Mouse (Mus musculus) left cerebral cortex, postnatal 14 days (tissue): ENCODE data around the gene Pds5a. TPM values are rescaled to one million over a fixed set of nuclear protein-coding genes. Genes with fewer than 3 reads are reported as not detected.
A peak's percentile ranks its signal among the peaks of the same experiment; 100 is the strongest.
"Not testable (repeated sequence)": the region's sequence is repeated elsewhere in the genome, so short reads cannot be mapped to it uniquely, and the experiment has no call there.

ENCODE experiments used
- DNase-seq, 2 experiments: peaks; one replicate each; pipeline ENCODE4 v3.0.0; 2021 to 2022; ENCODE audit warnings: low spot score in 2 of 2, mixed read lengths in 1 of 2
- intact Hi-C: fragments of 180-260 bp; cut with DNase I; formaldehyde crosslinking; loops from one replicate; pipeline ENCODE4 v1.15.1; 2025
- long read RNA-seq, 2 experiments: library from polyadenylated mRNA; stranded (forward); transcript quantifications; one replicate each; pipeline ENCODE4 v2.0.0; 2021
- total RNA-seq, 2 experiments: library from RNA; stranded (reverse); gene quantifications; 2 replicates each; pipeline ENCODE4 v1.2.3; 2021

The Pds5a gene
- 10 to 100 TPM; 67.8 to 68.9 TPM for total RNA-seq
- long read RNA-seq, experiment 1, partial matches to known transcripts, result 3 of 6 reads
- long read RNA-seq, experiment 1, other reads (novel, unspliced or antisense), result 3 of 6 reads
- long read RNA-seq, experiment 2, full-length matches to known transcripts, result 3 of 7 reads
- long read RNA-seq, experiment 2, partial matches to known transcripts, result 2 of 7 reads
- long read RNA-seq, experiment 2, other reads (novel, unspliced or antisense), result 2 of 7 reads

DNA sequence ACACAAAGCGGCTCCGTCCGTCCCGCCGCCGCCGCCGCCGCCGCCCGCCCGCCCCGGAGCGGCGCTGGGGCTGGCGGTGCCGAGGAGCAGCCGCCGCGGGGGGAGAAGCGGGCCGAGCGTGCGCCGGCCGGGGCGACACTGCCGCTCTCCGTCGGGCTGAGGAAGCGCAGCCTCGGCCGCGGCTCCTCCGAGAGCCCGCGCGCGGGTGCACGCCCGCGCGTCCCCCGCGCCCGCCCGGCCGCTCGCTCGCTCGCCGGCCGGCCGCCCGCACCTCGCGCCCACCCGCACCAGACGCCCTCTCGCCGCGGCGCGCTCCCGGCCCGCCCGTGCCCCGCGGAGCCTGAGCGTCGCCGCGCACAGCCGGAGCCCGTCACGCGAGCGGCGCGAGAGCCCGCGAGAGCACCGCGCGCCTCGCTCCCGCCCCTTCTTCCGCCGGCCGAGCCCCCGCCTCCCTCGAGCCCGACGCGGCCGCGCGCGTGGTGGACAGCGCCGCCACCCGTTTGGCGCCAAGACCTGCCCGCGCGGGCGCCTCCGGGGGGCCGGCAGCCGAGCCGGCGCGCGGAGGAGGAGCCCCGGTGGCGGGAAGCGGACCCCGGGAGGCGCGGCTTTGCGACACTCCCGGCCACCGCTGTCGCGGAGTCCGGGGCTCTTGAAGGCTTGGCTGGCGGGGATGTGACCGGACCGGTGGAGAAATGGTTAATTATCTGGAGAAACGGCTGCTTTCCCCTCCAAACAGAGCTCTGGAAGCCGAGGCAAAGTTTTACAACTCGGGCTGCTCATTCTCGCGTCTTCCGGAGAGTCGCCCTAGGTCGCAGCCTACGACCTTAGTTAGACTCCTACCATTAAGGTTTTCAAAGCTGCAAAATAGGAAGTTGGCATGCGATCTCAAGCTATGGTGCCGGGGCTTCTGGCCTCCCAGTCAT, at the start of gene Pds5a:
Gene Pds5a (minus strand): TSS at position 438 of the 923 bp plus-strand sequence.
- DNase-seq, result peak; percentile 81 to 83
- intact Hi-C loops, result loop anchor here (2.0 to 5.0 kb wide), 3 partner anchors 161 to 296 kb away; partner anchors contain the start of genes Gm43552, Smim14 and Ube2k

DNA sequence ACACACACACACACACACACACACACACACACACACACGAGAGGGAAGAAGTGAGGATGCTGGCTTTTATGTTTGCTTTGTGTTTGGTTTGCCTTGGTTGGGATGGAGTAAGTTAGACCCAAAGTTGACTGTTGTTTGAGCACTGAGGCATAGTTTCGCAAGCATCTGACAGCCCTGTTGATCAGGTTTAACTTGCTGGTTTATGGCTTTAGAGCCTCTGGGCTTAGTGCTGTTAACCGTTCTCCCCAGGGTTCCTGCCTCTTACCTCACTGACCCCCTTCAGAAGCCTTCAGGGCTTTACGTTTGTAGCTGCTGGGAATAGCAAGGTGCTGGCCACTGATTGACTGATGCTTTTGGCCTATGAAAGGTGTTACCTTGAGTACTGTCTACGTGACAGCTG, 48.8 kb upstream of the Pds5a start:
- intact Hi-C loops, result no loop called here
- no peak for DNase-seq

DNA sequence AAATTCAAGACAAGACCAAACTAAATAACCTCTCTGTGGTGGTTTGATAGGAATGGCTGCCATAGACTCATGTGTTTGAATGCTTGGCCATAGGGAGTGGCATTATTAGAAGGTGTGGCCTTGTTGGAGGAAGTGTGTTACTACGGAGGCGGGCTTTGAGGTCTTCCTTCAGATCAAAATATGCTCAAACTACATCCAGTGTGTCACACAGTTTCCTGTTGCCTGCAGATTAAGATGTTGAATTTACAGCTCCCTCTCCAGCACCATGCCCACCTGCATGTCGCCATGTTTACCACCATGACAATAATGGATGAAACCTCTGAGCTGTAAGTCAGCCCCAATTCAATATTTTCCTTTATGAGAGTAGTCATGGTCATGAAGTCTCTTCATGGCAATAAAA, 41.3 kb upstream of the Pds5a start:
- DNase-seq, result no peak
- intact Hi-C loops, result no loop called here

DNA sequence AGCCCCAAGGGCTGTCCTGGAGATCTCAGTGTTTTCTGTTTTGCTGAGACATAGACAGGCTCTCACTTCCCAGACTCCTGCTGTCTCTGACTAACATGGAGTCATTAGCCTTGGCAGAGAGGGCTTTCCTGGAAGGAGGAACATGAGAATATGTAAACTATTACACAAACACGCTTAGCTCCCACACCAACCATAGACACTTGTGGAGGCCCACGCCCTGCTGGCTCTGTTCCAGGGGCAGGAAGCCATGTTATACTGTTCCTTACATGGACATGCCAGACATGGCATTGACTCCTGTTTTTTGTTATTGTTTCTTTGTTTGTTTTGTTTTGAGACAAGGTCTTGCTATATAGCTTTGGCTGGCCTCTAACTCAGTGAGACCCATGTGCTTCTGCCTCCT, 37.5 kb upstream of the Pds5a start:
- intact Hi-C loops, result no loop called here
- no peak for DNase-seq

DNA sequence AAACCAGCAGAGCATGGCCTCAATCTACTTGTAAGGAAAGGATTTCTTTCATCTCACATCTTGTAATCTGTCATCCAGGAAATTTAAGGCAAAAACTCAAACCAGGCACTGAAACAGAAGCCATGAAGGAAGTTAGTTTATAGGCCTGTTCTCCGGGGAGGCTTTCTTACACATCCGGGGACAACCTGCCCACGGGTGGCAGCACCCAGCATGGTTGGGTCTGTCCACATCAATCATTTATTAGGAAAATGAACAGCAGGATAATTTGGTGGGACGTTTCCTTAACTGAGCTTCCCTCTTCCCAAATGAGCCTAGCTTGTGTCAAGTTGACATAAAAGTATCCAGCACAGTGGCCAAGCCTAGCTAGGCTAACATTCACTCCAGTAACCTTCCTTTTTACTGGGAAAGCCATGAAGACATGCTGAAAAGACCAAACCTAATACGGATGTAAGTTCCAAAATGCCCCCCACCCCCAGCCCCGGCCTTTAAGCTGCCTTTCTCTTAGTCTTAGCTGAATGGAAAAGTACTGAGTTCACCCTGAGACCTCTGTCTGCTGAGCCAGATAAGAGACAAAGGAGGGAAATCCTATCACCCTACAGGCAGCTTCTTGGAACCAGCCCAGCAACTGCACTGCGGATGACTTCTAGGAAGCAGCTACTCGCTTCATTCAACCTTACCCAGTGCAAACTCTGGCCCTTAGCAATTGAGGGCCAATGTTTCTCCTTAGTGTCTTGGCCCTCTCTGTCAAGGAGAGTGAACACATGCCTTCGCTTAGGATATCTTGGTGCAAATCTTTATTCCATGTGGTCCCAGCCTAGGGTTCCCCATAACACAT, 33.3 kb upstream of the Pds5a start:
- DNase-seq, result no peak

DNA sequence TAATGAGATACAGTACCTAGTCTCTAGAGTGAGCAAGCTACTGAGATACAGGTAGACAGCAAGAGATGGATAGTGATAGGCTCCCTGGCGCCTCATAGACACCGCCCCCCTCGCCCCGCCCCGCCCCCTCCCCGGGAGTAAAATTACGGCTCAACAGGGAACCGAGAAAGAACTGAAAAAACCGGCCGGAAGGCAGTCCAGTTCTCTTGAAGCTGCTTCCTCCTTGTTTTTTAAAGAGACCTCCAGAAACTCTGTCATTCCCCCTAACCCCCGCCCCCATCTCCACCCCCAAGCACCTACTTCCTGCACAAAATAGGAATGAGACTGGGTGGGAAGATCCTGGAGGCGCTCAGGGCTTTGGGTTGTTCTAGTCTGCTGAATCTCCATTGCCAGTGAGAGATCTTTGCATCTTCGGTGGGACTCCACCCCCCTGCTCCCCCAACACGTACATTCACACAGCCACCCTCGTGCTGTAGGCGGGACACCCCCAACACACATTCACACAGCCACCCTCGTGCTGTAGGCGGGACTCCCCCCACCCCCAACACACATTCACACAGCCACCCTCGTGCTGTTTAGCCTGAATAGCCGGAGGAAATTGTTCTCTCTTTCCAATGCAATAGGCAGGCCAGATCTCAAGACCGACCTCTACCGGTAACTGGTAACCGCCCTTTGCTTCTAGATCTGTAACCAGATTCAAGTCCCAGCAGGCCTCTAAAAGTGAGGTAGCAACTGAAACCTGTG, 26.4 kb upstream of the Pds5a start:
- intact Hi-C loops, result no loop called here
- peak; percentile 45 to 75 for DNase-seq

More for the DNA sequence above, 33.3 kb upstream of the Pds5a start:
- intact Hi-C loops, result no loop called here

DNA sequence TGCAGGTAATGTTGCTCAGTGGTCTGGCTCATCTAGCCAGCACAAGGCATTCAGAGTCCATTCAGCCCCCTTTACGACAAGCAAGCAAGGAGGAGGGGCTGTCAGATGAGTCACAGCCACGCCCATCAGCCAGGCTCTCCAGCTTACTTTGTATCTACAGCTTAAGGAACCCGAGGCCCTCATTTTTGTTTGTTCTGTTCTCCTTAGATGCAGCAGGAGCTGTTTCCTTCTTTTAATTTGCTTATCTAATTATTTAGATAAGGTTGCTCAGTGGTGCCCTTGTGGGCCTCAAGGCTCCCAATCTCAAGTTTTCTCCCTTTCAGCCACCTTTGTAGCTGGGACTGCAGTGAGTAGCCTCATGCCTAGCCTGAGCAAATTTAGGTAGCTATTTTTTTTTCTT, 20.3 kb upstream of the Pds5a start:
- DNase-seq, result no peak
- intact Hi-C loops, result no loop called here

DNA sequence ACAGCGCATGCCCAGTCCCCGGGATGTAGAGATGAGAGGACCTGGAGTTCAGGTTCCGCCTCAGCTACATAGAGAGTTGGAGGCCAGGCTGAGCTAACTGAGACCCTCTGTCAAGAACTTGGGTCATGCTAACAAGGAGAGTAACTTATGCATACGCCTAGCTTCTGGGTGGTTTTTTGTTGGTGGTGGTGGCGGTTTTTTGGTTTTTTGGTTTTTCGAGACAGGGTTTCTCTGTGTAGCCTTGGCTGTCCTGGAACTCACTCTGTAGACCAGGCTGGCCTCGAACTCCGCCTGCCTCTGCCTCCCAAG, 19.8 kb upstream of the Pds5a start:
- intact Hi-C loops, DNase-seq: not testable (repeated sequence)

DNA sequence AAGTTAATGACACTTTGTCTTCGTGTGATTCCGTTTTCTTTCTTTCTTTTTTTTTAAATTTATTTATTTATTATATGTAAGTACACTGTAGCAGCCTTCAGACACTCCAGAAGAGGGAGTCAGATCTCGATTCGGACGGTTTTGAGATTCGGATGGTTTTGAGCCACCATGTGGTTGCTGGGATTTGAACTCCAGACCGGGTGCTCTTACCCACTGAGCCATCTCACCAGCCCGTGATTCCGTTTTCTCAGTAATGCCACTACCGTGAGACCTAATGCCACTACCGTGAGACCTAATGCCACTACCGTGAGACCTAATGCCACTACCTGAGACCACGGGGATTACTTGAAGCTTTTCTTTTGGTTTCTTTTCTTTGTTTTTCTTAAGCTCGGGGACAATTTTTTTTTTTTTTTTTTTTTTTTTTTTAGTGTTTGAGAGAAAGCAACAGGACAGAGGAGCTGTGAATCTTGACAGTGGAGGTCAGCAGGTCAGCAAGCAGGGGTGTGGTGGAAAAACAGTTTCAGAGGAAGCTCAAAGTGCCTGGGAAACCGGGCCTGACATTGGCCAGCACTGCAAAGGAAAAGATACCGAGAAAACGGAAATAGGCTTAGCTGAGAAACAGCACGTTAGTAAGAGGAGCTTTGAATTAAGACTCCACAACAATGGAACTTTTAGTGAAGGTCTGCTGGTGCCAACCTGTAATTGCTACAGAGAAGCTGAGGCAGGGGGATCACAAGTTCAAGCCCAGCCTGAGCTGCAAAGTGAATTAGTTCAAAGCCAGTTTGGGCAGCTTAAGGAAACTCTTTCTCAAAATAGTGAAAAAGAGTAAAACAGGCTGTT, 19.2 kb upstream of the Pds5a start:
- intact Hi-C loops, result no loop called here
- DNase-seq, result no peak

DNA sequence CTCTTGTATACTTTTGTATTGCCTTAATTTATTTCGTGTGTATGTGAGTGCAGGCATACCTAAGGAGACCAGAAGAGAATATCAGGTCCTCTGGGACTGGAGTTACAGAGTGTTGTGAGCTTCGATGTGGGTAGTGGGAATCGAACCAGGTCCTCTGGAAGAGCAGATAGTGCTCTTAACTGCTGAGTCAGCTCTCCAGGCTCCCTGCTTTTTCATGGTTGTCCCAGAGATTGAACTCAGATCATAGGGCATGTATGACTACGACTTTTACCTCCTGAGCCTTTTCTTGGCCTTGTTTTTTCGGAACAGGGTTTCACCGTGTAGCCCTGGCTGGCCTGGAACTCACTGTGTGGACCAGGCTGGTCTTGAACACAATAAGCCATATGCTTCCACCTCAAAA, 17.0 kb upstream of the Pds5a start:
- intact Hi-C loops, result no loop called here
- DNase-seq, result no peak

DNA sequence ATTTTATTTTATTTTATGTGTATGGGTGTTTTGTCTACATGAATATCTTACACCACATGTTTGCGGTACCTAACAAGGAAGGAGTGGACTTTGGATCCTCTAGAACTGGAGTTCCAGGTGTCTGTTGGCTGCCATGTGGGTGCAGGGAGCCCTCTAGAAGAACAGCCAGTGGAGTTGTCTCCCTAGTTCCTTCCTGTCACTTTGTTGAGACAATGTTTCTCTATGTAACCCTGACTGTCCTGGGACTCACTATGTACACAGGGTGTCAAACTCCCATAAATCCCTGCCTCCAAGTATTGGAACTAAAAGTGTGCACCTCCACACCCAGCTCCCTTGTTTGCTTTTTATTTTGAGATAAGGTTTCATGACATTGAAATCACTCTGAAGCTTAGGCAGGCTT, 13.4 kb upstream of the Pds5a start:
- intact Hi-C loops, result no loop called here
- no peak for DNase-seq

DNA sequence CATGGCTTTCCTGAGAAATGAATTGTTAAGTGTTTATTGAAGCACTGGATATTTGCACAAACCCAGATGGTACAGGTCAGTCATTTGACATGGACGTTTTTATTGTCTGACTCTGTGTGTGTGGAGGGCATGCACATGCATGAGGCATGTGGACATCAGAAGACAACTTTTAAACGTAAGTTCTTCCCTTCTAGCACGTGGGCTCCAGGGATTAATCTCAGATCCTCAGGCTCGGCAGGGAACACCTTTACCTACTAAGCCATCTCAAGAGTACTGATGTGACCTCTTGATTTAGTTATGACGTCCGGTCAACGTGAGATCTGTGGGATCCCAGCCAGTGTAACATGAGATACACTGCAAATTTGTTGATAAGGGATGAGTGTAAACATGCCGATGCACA, 12.2 kb upstream of the Pds5a start:
- no peak for DNase-seq
- intact Hi-C loops, result no loop called here

DNA sequence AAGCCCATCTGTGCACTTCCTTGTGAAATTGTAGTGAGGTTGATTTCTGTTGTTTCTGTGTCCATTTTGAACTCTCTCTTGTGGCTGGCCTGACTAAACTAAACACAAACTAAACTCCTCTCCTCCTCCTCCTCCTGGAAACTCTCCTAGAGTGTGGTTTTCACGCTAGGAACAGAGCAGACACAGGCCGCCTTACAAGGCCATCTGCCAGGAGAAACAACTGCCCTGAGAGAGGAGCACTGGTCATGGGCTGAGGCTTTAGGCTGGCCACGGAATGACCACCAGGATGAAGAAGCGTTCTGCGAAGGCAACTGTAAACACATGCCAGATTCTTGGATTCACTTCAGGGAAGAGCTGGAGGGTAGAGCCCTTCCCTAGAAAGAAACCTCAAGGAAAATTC, 8.9 kb upstream of the Pds5a start:
- no peak for DNase-seq
- intact Hi-C loops, result no loop called here

DNA sequence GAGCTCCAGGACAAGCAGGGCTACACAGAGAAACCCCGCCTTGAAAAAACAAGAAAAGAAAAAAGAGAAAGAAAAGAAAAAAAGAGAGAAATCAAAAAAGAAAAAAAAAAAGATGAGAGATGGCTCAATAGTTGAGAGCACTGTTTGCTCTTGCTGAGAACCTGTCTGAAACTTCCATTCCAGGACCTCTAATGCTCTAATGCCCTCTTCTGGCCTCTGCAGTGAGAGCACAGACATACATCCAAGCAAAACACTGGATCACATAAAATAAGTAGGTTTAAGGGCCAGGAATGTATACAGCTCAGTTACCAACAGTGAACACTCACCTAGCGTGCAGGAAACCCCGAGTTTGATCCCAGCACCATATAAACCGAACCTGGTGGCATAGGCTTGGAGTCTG, 8.1 kb upstream of the Pds5a start:
- no peak for DNase-seq
- intact Hi-C loops, result no loop called here

DNA sequence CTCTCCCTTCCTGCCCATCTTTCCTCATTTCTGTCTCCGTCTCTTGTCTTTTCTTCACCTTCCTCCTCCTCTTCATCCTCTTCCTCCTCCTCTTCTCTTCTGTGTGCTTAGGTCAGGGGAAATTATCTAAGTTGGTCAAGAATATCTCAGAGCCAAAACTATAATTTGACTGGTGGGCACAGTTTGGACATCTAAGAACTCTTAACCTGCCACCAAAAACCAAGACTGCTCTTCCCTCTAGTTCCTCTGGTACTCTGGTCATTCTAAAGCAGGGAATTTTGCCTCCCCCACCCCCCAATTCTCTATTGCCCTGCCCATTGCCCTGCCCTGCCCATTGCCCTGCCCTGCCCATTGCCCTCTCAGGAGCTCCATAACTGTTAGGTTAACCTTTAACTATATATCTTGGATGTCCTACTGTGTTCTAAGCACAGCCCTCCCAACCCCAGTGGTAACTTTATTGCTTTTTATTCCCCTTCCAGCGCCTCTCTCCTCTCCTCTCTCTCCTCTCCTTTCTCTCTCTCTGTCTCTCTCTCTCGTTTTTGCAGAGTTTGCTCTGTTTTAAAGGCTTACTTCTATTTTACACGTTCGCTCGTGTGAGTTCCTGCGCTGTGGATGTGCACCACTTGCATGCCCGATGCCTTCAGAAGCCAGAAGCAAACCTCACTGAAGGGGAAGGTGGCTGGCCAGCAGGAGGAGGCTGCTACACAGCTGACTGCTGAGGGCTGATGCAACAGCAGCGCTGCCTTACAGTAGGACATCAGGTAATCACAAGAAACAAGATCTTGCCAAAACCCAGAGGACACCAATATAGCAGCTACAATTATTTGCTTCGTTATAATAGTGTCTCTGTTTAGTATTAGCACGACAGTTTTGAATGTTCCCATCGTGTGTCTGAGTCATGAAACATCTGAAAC, 6.9 kb upstream of the Pds5a start:
- intact Hi-C loops, result no loop called here
- no peak for DNase-seq

DNA sequence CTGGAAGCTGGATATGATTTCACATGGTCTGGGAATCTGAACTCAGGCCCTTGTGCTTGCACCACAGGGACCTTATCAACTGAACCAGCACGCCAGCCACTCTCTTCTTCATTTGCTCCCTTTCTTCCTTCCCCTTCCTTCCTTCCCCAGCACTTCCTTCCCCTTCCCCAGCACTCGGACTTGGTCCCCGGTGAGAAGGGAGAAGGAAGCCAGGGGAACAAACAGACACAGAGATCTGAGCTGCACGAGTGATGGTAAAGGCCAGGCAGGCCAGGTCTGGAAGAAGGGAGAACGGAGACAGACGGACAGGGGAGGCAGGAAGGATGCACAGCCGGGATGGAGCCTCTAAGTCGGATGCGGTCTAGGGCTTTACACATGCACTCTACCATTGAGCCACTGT, 5.2 kb upstream of the Pds5a start:
- DNase-seq, result no peak
- intact Hi-C loops, result no loop called here

DNA sequence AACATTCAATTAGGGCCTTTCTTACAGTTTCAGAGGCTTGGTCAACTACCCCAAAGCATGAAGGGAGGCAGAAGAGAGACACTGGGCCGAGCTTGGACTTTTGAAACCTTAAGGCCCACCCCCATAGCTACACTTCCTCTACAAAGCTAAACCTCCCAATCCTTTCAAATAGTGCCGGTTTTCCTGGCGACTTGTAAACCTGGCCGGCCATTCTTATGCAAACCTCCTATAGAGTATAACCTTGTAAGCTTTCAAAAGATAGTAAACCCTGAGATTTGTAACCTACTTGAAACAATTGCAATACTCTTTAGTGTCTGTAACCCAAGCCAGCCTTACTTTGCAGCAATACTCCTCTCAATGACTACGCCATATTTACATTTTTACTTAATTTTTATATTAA, 2.0 kb upstream of the Pds5a start:
- no peak for DNase-seq
- intact Hi-C loops, result no loop called here

DNA sequence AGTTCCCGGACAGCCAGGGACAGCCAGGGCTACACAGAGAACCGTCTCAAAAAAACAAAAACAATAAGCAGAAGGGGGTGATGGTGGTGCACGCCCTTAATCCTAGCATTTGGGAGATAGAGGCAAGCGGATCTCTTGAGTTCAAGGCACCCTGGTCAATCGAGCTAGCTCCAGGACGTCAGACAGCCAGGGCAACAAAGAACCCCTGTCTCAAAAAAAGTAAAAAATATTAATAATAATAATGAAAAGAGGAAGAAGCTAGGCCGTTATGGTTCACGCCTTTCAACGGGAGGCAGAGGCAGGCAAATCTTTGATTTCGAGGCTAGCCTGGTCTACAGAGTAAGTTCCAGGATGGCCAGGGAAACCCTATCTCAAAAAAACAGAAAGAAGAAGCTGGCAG, 1.1 kb upstream of the Pds5a start:
- intact Hi-C loops, result loop anchor here (5.0 kb wide), 1 partner anchor 297 kb away; no protein-coding TSS in a partner anchor
- no peak for DNase-seq
